Mouse (Mus musculus): ENCODE results near the gene Prkg2. TPM values are rescaled to one million over a fixed set of nuclear protein-coding genes. Genes with fewer than 3 reads are reported as not detected.
A peak's percentile ranks its signal among the peaks of the same experiment; 100 is the strongest.

Gene Prkg2
- 0.02 and 0.05 TPM in 2 replicates for polyA plus RNA-seq (2015; fragmentation: Nextera tagmentation; extraction: Ambion mirVana)

GRCm38 (mm10) chr5:99036596-99037441 is at the start of gene Prkg2:
Prkg2 (minus strand) TSS chr5:99037351.
- Histone ChIP-seq H3K9ac (no peak within 1 kb of the TSS), H3K4me1 (replicated peaks) (no peaks in the 10 kb centered on the region), H3K36me3 (no peaks in the 10 kb centered on the region), H3K4me2 (peak within 1 kb of the TSS; percentile 62), H3K4me3 (replicated peaks) (peak within 1 kb of the TSS; percentile 42), H3K9me3 (replicated peaks) (no peaks in the 10 kb centered on the region), H3K27me3 (peaks cover 50% of the 10 kb centered on the region), H3K27ac (no peak within 1 kb of the TSS)
- DNase-seq (no peak), ATAC-seq (ENCODE audit: low read depth) (no peak)
- WGBS (ENCODE audit: insufficient replicate concordance): under 1% methylated on average over 90 of the region's 94 CpGs

GRCm38 (mm10) chr5:99083955-99084354 is 46.8 kb upstream of the Prkg2 start:
- Histone ChIP-seq H3K9me3 (replicated peaks) (no peaks in the 10 kb centered on the region), H3K9ac (no peak overlapping the region), H3K36me3 (no peaks in the 10 kb centered on the region), H3K4me1 (replicated peaks) (no peaks in the 10 kb centered on the region), H3K4me3 (replicated peaks) (no peak overlapping the region), H3K4me2 (no peak overlapping the region), H3K27ac (no peak overlapping the region), H3K27me3 (no peaks in the 10 kb centered on the region)
- DNase-seq (no peak), ATAC-seq (ENCODE audit: low read depth) (no peak)
- WGBS (ENCODE audit: insufficient replicate concordance): 38% methylated on average over 5 of the region's 5 CpGs

- no peaks in the 10 kb centered on the region for H3K9me3 ChIP-seq (replicated peaks)
- H3K9ac ChIP-seq: no peak overlapping the region
- no peak overlapping the region for H3K4me2 ChIP-seq
- H3K4me1 ChIP-seq (replicated peaks): no peaks in the 10 kb centered on the region
- no peak overlapping the region for H3K4me3 ChIP-seq (replicated peaks)
- H3K36me3 ChIP-seq: no peaks in the 10 kb centered on the region
- 49% methylated on average over 2 of the region's 2 CpGs for WGBS (ENCODE audit: insufficient replicate concordance)
- no peak for DNase-seq
- H3K27me3 ChIP-seq: no peaks in the 10 kb centered on the region
- no peak for ATAC-seq (ENCODE audit: low read depth)
- no peak overlapping the region for H3K27ac ChIP-seq
These were observed 41.2 kb upstream of the Prkg2 start for GRCm38 (mm10) chr5:99078375-99078774.

GRCm38 (mm10) chr5:99068391-99068790 is 31.2 kb upstream of the Prkg2 start:
- WGBS (ENCODE audit: insufficient replicate concordance): 72% methylated on average over 2 of the region's 2 CpGs
- Histone ChIP-seq H3K4me3 (replicated peaks) (no peak overlapping the region), H3K9ac (no peak overlapping the region), H3K36me3 (no peaks in the 10 kb centered on the region), H3K27me3 (no peaks in the 10 kb centered on the region), H3K4me1 (replicated peaks) (no peaks in the 10 kb centered on the region), H3K9me3 (replicated peaks) (no peaks in the 10 kb centered on the region), H3K4me2 (no peak overlapping the region), H3K27ac (no peak overlapping the region)
- no peak for ATAC-seq (ENCODE audit: low read depth)
- DNase-seq: no peak

- H3K4me3 ChIP-seq (replicated peaks): no peak overlapping the region
- H3K4me2 ChIP-seq: no peak overlapping the region
- no peaks in the 10 kb centered on the region for H3K9me3 ChIP-seq (replicated peaks)
- H3K9ac ChIP-seq: no peak overlapping the region
- no peaks in the 10 kb centered on the region for H3K4me1 ChIP-seq (replicated peaks)
- no peak overlapping the region for H3K27ac ChIP-seq
- H3K27me3 ChIP-seq: no peaks in the 10 kb centered on the region
- no peak for DNase-seq
- H3K36me3 ChIP-seq: no peaks in the 10 kb centered on the region
- ATAC-seq (ENCODE audit: low read depth): no peak
These were observed 25.4 kb upstream of the Prkg2 start for GRCm38 (mm10) chr5:99062582-99062981.

DNA sequence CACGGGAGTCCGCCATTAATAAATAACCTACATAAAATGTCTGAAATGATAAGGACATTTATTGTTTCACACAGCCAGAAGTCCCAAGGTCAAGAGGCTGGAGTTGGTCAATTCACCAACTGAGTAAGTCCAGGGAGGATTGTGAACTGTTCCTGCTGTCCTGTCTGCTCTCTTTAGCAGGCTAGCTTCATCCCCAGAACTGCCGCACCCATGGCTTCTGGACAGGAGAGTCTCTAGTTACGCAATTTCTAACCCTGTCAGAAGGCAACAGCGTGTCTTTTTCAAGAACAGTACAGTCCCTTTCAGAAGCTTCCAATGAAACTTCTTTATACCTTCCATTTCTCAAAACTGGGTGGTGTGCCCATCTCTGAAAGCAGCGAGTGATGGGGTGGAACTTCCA is 1.9 kb upstream of the Prkg2 start:
- Histone ChIP-seq H3K27ac (no peak overlapping the region), H3K9ac (no peak overlapping the region), H3K36me3 (no peaks in the 10 kb centered on the region), H3K4me3 (replicated peaks) (no peak overlapping the region), H3K27me3 (peaks cover 50% of the 10 kb centered on the region), H3K9me3 (replicated peaks) (no peaks in the 10 kb centered on the region), H3K4me1 (replicated peaks) (no peaks in the 10 kb centered on the region), H3K4me2 (no peak overlapping the region)
- 69% methylated on average over 6 of the region's 6 CpGs for WGBS (ENCODE audit: insufficient replicate concordance)
- DNase-seq: no peak
- no peak for ATAC-seq (ENCODE audit: low read depth)

DNA sequence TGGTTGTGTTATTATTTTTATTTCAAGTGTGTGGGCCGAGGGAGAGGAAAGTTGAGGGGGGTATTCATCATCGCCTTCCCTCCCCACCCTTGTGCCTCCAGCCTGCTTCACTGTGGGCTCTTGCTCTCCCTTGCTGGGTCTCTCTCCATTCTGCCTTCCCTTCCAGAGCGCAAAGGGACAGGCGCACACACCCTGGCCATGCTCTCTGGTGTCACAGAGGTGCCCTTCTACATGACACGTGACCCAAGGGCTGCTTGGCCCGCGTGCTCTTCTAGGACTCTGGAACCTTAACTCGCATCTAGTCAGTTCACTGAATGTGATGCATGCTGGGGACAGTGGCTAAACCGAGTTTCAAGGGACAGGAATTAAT is 276 bp upstream of the Prkg2 start:
- 5% methylated on average over 9 of the region's 9 CpGs for WGBS (ENCODE audit: insufficient replicate concordance)

GRCm38 (mm10) chr5:99035961-99036360 is 1.2 kb downstream of the Prkg2 start:
- no peak overlapping the region for H3K4me2 ChIP-seq
- no peak overlapping the region for H3K9ac ChIP-seq
- 45% methylated on average over 9 of the region's 9 CpGs for WGBS (ENCODE audit: insufficient replicate concordance)
- no peaks in the 10 kb centered on the region for H3K36me3 ChIP-seq
- no peaks in the 10 kb centered on the region for H3K4me1 ChIP-seq (replicated peaks)
- H3K27ac ChIP-seq: no peak overlapping the region
- DNase-seq (no peak), ATAC-seq (ENCODE audit: low read depth) (no peak)
- H3K27me3 ChIP-seq: peaks cover 50% of the 10 kb centered on the region
- H3K9me3 ChIP-seq (replicated peaks): no peaks in the 10 kb centered on the region
- H3K4me3 ChIP-seq (replicated peaks): no peak overlapping the region

More for the DNA sequence above, 276 bp upstream of the Prkg2 start:
- no peak overlapping the region for H3K27ac ChIP-seq
- no peak for ATAC-seq (ENCODE audit: low read depth)
- no peaks in the 10 kb centered on the region for H3K36me3 ChIP-seq
- peaks cover 50% of the 10 kb centered on the region for H3K27me3 ChIP-seq
- H3K9me3 ChIP-seq (replicated peaks): no peaks in the 10 kb centered on the region
- no peak overlapping the region for H3K9ac ChIP-seq
- no peak for DNase-seq
- no peak overlapping the region; the same call in 1 of the 2 replicates for H3K4me3 ChIP-seq (replicated peaks)
- no peaks in the 10 kb centered on the region for H3K4me1 ChIP-seq (replicated peaks)
- peak overlapping the region; percentile 62 for H3K4me2 ChIP-seq

DNA sequence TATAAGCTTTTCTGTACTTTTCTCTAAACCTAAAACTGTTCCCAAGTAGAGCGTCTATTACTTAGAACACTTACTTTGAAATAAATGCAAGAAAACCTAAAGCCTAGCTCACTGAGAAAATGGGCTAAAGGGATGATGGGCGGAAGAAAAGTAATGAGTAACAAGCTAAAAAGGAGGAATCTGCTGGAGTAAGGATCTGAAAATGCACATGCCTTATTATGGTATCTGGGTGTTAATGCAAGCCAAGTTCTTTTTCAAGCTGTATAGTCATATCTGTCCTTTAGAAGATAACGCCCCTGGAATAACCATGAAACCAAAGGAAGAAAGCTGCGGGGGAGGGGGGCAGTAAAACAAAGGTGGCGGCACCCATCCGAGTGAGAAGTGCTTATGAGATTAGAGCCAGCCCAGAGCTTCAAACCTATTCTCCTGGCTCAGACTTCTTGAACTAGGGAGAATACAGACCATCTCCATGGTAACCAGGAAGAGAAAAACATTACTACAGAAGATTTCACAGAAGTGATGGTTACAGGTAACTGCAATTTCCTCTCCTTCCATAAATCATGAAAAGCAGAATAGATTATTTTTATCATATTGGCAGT is 5.5 kb downstream of the Prkg2 start:
- Histone ChIP-seq H3K4me2 (no peak overlapping the region), H3K27me3 (peaks cover 20% of the 10 kb centered on the region)

DNA sequence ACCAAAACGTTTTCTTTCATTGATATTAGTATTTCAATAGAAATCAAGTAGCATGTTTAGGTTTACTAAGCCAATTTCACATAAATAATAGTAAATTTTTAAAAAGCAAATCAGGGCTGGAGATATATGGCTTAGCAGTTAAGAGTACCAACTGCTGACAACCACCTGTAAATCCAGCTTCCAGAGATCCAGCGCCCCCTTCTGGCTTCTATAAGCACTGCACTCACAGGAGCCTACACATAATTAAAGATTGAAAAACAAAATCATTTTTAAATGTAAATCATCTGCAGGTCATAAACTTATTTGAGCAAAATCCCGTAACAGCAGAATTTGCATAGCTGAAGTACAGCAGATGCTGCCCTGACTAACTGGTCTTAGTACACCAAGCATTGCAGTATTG is 10.8 kb downstream of the Prkg2 start:
- no peak overlapping the region for H3K4me3 ChIP-seq (replicated peaks)
- no peak overlapping the region for H3K27ac ChIP-seq
- 47% methylated on average over 3 of the region's 3 CpGs for WGBS (ENCODE audit: insufficient replicate concordance)
- no peak overlapping the region for H3K4me2 ChIP-seq
- no peaks in the 10 kb centered on the region for H3K36me3 ChIP-seq
- H3K9ac ChIP-seq: no peak overlapping the region
- DNase-seq (no peak), ATAC-seq (ENCODE audit: low read depth) (no peak)
- no peaks in the 10 kb centered on the region for H3K27me3 ChIP-seq
- no peaks in the 10 kb centered on the region for H3K4me1 ChIP-seq (replicated peaks)
- H3K9me3 ChIP-seq (replicated peaks): no peaks in the 10 kb centered on the region

More for the DNA sequence above, 5.5 kb downstream of the Prkg2 start:
- no peak overlapping the region for H3K4me3 ChIP-seq (replicated peaks)
- no peak overlapping the region for H3K9ac ChIP-seq
- WGBS (ENCODE audit: insufficient replicate concordance): 43% methylated on average over 6 of the region's 6 CpGs
- H3K4me1 ChIP-seq (replicated peaks): no peaks in the 10 kb centered on the region
- no peaks in the 10 kb centered on the region for H3K9me3 ChIP-seq (replicated peaks)
- H3K27ac ChIP-seq: no peak overlapping the region
- no peaks in the 10 kb centered on the region for H3K36me3 ChIP-seq
- no peak for ATAC-seq (ENCODE audit: low read depth)
- DNase-seq: no peak

DNA sequence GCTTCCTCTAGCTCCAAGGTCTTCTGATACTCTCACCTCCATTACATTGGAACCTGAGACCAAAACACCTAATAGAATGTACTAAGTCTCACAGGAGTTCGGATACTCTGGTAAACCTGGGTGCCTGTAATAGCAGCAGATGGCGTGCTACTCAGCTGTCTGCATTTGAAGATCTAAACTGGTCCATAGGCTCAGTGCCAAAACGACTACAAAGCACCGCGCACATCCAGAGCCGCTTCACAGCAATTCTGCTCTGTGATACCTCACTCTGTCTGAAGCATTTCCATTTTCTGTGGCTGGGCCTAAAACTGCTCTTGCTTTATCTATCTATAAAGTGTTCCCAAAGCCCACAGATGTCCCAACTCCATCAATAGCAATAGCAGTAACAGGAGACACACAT is 17.4 kb downstream of the Prkg2 start:
- no peak for DNase-seq
- Histone ChIP-seq H3K4me3 (replicated peaks) (no peak overlapping the region), H3K9me3 (replicated peaks) (no peaks in the 10 kb centered on the region), H3K4me2 (no peak overlapping the region), H3K36me3 (no peaks in the 10 kb centered on the region), H3K9ac (no peak overlapping the region), H3K27ac (no peak overlapping the region), H3K27me3 (no peaks in the 10 kb centered on the region), H3K4me1 (replicated peaks) (no peaks in the 10 kb centered on the region)
- ATAC-seq (ENCODE audit: low read depth): no peak
- 72% methylated on average over 6 of the region's 6 CpGs for WGBS (ENCODE audit: insufficient replicate concordance)

GRCm38 (mm10) chr5:99015140-99015539 is 22.0 kb downstream of the Prkg2 start:
- H3K4me3 ChIP-seq (replicated peaks): no peak overlapping the region
- no peaks in the 10 kb centered on the region for H3K9me3 ChIP-seq (replicated peaks)
- DNase-seq (no peak), ATAC-seq (ENCODE audit: low read depth) (no peak)
- H3K4me1 ChIP-seq (replicated peaks): no peaks in the 10 kb centered on the region
- WGBS (ENCODE audit: insufficient replicate concordance): 46% methylated on average over 3 of the region's 3 CpGs
- no peak overlapping the region for H3K27ac ChIP-seq
- no peaks in the 10 kb centered on the region for H3K36me3 ChIP-seq
- no peak overlapping the region for H3K4me2 ChIP-seq
- H3K27me3 ChIP-seq: no peaks in the 10 kb centered on the region
- H3K9ac ChIP-seq: no peak overlapping the region

Measured in liver, embryonic 13.5 days (tissue).